Mouse (Mus musculus) olfactory bulb, adult 2 months (tissue): ENCODE results near the gene Smurf1.

ENCODE experiments used
- CTCF ChIP-seq: fragments of 200-500 bp; IDR thresholded peaks from 2 replicates; pipeline ENCODE4 v1.5.1; 2012; ENCODE audit warnings: low read depth, mild to moderate bottlenecking, low read length, moderate library complexity; ENCODE audit not compliant: insufficient read depth
- POLR2A ChIP-seq: fragments of 200-500 bp; IDR thresholded peaks from 2 replicates; pipeline ENCODE4 v1.6.1; 2012; ENCODE audit warnings: mild to moderate bottlenecking, low read depth, low read length, moderate library complexity; ENCODE audit not compliant: insufficient read depth

GRCm38 (mm10) chr5:144914433-144914906 is 51.2 kb downstream of the Smurf1 start:
- TF ChIP-seq POLR2A (no peak), CTCF (no peak)
